Mouse (Mus musculus): ENCODE data around the gene Tnpo2.

Tnpo2 gene

GRCm38 (mm10) chr8:85027516-85027855 lies 9.2 kb upstream of the Tnpo2 start:
- DNase-seq (ENCODE audit: low spot score in 2 of 2) = no peak

DNA sequence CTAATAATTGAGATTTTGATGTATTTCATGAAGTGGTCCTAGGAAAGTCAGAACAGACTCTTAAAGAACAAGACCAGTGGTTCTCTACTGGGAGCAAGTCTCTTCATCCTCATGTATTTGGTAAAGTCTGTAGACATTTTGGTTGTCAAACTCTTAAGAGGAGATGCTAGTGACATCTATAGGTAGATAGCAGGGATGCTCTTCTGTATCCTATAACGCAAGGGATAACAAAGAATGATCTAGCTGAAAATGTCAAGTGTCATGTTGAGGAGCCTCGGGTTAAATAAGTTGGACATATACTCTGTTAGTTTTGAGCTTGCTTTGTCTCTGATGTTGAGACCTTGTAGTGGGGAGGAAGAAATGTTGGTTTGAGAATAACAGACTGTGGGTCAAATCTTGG lies 8.8 kb upstream of the Tnpo2 start:
- DNase-seq (ENCODE audit: low spot score in 2 of 2) = no peak

DNA sequence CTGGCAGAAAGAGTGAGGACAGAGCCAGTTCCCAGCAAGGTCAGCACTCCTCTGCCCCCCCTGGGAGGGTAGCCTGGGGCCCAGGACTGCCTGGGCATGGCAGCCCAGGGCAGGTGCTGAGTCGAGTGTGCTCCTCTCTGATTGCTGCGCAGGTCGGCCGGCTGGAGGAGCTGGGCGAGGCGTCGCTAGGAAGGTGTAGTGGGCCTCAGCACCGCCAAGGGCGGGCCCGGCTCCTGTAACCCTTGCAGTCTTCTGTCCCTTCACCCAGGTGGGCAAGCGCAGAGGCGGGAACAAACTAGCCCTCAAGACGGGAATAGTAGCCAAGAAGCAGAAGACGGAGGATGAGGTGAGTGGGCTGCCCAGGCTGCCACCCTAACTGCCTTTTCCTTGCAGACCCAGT lies 7.4 kb upstream of the Tnpo2 start:
- DNase-seq (ENCODE audit: low spot score in 2 of 2) = no peak

- DNase-seq (ENCODE audit: low spot score in 2 of 2) = no peak
Observed at GRCm38 (mm10) chr8:85032622-85033311, 3.9 kb upstream of the Tnpo2 start.

DNA sequence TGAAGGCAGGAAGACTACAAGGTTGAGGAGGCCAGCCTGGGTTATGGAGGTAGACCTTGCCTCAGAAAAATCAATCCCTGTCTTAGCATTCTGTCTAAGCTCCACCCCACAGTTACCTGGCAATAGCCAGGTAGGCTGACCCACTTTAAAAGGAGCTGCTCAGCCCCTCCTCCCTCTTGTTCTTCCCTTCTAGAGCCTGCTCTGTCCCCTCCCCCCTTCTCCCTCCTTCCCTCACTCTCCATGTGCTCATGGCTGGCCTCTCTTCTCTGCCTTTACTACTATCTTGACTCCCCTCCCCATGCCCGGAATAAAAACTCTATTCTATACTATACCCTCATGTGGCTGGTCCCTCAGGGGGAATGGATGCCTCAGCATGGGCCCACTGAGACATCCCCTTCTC lies 2.8 kb upstream of the Tnpo2 start:
- DNase-seq (ENCODE audit: low spot score in 2 of 2) = no peak

DNA sequence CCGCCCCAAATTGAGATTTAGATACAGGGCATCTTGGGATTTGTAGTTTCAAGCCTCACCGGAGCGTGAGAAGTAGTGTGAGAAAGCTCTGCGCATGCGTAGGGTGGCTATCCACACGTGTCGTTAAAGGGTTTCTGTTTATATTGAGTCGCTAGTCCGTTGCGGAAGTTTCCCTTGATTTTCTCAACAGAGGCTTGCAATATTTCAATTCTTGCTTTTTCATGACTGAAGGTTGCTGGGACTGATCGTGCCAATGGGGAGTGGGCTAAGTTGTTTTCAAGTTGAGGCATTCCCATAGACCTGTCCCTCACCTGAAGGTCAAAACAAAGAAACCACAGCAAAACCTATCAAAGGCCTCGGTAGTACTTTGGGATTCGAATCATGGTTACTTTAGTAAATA lies 2.0 kb upstream of the Tnpo2 start:
- peak in 1 of 2 experiments; percentile 62 for DNase-seq (ENCODE audit: low spot score in 2 of 2)

GRCm38 (mm10) chr8:85035165-85035727 lies 1.5 kb upstream of the Tnpo2 start:
- DNase-seq (ENCODE audit: low spot score in 2 of 2) = no peak

DNA sequence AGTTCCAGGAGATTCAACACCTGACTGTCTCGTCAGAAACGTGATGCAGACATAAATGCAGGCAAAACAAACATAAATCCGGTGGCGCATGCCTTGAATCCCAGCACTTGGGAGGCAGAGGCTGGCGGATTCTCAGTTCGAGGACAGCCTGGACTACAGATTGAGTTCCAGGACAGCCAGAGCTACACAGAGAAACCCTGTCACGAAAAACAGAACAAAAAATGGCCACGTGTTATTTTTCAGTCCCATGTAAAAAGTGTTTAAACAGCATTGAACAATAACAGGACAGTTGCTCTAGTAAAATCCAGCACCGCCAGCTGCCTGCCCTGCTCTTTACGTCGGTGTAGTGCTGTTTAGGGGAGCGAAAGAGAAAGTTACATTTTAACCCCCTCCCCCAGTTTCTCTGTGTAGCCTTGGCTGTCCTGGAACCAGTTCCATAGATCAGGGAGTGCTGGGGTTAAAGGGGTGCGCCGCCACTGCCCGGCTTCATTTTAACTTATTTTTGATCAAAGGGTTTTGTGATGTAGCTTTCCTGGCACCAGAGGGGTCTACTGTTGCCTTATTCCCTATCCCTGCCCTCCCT lies 896 bp upstream of the Tnpo2 start:
- no peak for DNase-seq (ENCODE audit: low spot score in 2 of 2)

DNA sequence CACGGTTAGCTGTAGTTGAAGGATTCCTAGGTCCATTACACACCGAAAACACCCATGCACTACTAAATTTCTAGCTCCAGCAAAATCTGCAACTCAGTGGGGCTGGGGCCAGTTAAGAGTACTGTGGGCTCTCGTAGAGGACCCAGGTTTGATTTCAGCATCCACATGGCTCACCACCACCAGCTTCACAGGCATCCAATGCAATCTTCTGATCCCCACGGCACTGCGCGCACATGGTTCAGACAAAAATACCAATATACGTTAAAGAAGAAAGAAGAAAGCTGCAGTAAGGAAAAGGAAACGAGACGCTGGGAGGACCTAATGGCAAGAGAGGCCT lies 366 bp upstream of the Tnpo2 start:
- peak in 1 of 2 experiments; percentile 57 for DNase-seq (ENCODE audit: low spot score in 2 of 2)

- no peak for DNase-seq (ENCODE audit: low spot score in 2 of 2)
Observed at GRCm38 (mm10) chr8:85037366-85037680, 608 bp downstream of the Tnpo2 start.

GRCm38 (mm10) chr8:85037681-85038531 lies 1.2 kb downstream of the Tnpo2 start:
- DNase-seq (ENCODE audit: low spot score in 2 of 2) = peak; percentile 35 to 65

DNA sequence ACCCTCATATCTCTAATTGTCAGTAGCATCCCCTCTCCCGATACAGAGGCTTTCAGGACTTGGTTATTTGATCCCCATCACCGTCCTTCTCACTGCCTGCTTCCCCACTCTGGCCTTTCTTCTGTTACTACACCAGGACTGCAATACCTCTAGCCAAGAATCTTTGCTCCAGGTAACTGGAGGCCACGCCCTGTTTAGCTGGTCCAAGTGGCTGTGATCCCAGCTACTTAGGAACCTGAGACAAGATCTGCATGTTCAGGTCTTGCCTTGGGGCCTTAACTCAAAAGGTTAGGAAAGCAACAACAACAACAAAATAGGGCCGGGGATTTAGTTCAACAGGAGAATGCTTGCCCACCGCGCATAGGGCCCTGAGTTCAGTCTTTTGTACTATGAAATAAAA lies 6.9 kb downstream of the Tnpo2 start:
- no peak for DNase-seq (ENCODE audit: low spot score in 2 of 2)

DNA sequence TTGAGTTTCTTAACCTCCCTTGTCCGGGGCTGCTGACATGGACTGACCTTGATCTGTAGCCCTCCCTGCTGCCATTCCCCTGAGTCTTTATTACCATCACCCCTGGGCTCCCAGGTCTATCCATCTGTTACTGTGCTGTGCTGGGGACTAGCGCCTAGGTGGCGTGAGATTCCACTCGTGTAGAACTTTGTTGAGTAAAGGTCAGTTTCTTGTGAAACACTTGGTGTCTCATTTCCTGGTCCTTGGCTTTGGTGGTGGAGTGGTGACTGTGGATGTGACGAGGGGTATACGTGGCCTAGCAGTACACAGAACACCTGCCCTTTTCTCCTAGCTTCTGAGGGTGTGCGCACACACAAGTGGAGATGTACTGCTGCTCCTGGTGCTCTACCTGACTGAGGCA lies 20.7 kb downstream of the Tnpo2 start:
- DNase-seq (ENCODE audit: low spot score in 2 of 2) = no peak

- DNase-seq (ENCODE audit: low spot score in 2 of 2) = peak; percentile 83 to 84
Observed at GRCm38 (mm10) chr8:85059879-85060616, 23.3 kb downstream of the Tnpo2 start, which contains the start of gene Fbxw9. Fbxw9 (plus strand) TSS chr8:85060055.

GRCm38 (mm10) chr8:85062603-85063002 lies 25.9 kb downstream of the Tnpo2 start:
- DNase-seq (ENCODE audit: low spot score in 2 of 2) = no peak

GRCm38 (mm10) chr8:85065213-85065612 lies 28.5 kb downstream of the Tnpo2 start:
- no peak for DNase-seq (ENCODE audit: low spot score in 2 of 2)

- peak; percentile 45 to 60 for DNase-seq (ENCODE audit: low spot score in 2 of 2)
Observed at GRCm38 (mm10) chr8:85067155-85067554, 30.4 kb downstream of the Tnpo2 start.

DNA sequence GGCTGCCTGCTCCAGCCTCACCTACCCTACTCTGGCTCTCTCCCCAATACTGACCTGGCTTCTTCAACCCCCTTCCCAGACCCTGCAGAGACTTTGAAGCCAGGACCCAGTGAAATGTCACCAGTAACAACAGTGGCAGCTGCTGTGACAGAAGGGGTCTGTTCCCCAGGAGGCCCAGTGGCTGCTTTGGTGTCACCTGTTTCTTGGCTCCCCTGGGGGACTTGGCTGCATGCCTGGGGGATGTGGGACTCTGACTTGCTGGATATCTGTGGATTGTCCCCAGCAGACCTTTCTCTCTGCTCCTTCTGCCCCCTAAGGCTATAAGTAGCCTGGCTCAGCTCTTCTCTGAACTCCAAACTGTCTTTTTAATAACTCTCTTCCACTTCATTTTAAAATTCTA lies 31.3 kb downstream of the Tnpo2 start, which contains the start of gene Gm5741:
Gene Gm5741, minus strand, starts transcription at position 1 of the 400 bp plus-strand sequence.
- DNase-seq (ENCODE audit: low spot score in 2 of 2) = no peak

DNA sequence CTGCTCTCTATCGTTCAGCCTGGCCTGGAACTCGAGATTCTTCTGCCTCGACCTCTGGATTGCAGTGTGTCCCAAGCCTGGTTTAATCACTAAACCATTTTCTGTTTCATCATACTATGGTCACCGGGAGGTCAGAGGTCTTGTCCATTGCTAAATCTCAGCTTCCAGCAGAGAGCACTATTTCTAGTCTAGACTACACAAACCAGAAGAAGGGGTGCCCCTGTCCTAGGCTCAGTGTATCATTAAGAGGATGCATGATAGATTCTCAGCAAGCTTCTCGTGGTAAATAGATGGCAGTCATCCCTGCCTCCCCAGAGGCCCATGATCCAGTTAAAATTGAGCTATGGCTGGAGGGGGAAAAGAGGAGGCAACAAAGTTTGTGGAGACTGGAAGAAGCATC lies 34.3 kb downstream of the Tnpo2 start:
- no peak for DNase-seq (ENCODE audit: low spot score in 2 of 2)

GRCm38 (mm10) chr8:85071514-85072281 lies 35.0 kb downstream of the Tnpo2 start, which contains the start of gene Dhps:
Dhps (plus strand) TSS chr8:85071757.
- peak; percentile 81 to 86 for DNase-seq (ENCODE audit: low spot score in 2 of 2)

DNA sequence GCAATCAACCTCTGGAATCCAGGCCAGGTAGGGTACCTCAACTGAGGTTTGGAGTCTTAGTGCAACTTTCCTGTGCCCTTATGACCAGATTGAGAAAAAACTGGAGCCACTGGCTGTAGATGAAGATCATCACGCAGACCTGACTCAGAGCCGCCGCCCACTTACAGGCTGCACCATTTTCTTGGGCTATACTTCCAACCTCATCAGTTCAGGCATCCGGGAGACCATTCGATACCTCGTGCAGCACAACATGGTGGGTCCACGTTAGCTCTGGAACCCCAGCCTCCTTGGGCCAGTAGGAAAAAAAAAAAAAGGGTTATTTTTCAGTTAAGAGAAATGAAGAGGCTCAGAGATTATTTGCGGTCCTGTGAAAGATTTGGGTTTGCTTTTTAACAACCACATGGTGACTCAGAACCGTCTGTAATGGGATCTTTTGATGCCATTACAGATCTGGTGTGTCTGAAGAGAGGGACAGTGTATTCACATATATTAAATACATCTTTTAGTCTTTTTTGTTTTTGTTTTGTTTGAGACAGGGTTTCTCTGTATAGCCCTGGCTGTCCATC lies 35.7 kb downstream of the Tnpo2 start:
- no peak for DNase-seq (ENCODE audit: low spot score in 2 of 2)
